Mouse (Mus musculus) erythroid progenitor cell, adult 5-6 weeks (primary cell): ENCODE results near the gene Rbm14. TPM values are rescaled to one million over a fixed set of nuclear protein-coding genes. Genes with fewer than 3 reads are reported as not detected.
"Not testable (repeated sequence)": the region's sequence is repeated elsewhere in the genome, so short reads cannot be mapped to it uniquely, and the experiment has no call there.

Experiments used
- ATAC-seq: replicated peaks from 2 replicates; pipeline ENCODE4 v1.8.0; 2016; ENCODE audit warnings: moderate number of reproducible peaks, mild to moderate bottlenecking, moderate TSS enrichment, inconsistent platforms; ENCODE audit not compliant: poor library complexity, low FRiP score, severe bottlenecking
- total RNA-seq, 2 experiments: library from RNA; stranded (forward) in 1 of 2; stranded (reverse) in 1 of 2; fragments of 150-400 nt in 1 of 2; fragments of 186-747, 209-891 nt in 1 of 2; gene quantifications; 2 replicates each; pipeline versions ENCODE4 v1.2.3 to v1.2.4; 2015 to 2017; ENCODE audit warnings: low replicate concordance in 2 of 2

Gene Rbm14
- total RNA-seq, 2 experiments from 2014 or later, result 27.9 to 28.1 TPM

- ATAC-seq, result no peak
These were observed 5.9 kb upstream of the Rbm14 start for GRCm38 (mm10) chr19:4817182-4817835.

GRCm38 (mm10) chr19:4813015-4813414, 1.6 kb upstream of the Rbm14 start:
- no peak for ATAC-seq

- not testable (repeated sequence) for ATAC-seq
These were observed 1.0 kb upstream of the Rbm14 start for GRCm38 (mm10) chr19:4812334-4812949.

GRCm38 (mm10) chr19:4811909-4812242, 442 bp upstream of the Rbm14 start:
- no peak for ATAC-seq

DNA sequence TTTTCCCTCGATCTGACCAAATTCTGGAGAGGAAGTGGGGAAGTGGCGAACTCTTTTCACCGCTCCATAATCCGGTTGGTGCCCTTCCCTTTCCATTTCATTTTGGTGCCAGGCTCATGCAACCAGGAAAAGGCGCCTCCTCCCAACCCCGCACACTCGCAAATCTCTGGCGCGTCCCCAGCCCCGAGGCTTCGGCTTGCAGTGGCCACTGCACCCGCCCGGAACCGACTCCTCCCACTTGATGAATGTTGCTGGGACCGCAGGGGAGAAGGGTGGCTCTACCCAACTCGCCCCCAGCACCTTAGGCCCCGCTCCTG, 730 bp downstream of the Rbm14 start:
- peak; percentile 50; the same call in 1 of the 2 replicates for ATAC-seq

- no peak for ATAC-seq
These were observed 1.1 kb downstream of the Rbm14 start for GRCm38 (mm10) chr19:4810309-4810708.

DNA sequence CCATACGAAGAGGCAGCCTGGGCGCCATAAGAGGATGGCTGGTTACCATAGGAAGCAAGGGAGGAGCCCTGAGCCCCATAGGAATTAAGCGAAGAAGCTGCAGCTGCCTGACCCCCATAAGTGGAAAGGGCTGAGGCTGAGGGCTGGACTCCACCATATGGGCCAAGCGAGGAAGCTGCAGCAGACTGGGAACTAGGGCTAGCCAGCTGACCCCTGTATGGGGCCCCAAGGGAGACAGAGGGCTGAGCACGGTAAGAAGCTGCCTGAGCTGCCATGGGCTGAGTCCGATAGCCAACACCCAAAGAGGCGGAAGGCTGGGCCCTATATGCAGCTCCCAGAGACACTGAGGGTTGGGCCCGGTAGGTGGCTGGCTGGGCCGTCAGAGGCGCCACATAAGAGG, 8.2 kb downstream of the Rbm14 start:
- ATAC-seq, result no peak

GRCm38 (mm10) chr19:4802691-4803091, 8.7 kb downstream of the Rbm14 start:
- ATAC-seq, result no peak

DNA sequence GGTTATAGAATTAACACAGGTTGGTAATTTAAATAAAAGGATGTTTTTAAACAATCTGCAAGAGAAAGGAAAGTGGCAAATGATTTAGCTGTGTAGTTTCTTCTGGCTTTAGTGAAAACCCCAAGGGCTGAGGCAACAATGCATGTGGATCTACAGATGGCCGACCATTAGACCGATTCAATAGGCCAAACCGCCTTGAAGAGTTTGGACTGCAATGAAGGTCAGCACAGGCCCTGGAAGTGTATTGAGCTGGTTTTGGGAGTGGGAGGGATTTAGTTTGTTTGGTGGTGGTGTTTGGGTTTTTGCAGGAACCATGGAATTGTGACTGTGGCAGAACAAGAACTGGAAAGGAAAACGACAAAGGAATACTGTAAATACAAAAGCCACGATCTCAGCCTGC, 12.4 kb downstream of the Rbm14 start:
- ATAC-seq, result no peak

DNA sequence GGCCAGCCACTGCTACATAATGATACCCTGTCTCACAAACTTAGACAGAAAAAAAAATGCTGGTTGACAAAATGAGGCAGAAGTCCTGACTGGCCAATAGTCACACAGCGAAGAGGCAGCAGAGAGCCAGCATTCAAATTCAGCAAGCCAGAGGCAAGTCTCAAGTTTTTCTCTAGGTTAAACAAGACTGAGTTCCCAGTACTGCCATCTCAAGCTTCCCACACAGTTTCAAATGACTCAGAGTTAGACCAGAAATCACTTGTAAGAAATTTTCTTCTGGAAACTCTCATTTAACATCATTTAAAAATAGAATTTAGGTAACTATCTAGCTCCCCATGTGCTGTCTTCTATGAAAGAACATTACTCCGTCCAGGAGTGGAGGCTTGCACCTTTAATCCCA, 13.6 kb downstream of the Rbm14 start:
- ATAC-seq, result no peak

DNA sequence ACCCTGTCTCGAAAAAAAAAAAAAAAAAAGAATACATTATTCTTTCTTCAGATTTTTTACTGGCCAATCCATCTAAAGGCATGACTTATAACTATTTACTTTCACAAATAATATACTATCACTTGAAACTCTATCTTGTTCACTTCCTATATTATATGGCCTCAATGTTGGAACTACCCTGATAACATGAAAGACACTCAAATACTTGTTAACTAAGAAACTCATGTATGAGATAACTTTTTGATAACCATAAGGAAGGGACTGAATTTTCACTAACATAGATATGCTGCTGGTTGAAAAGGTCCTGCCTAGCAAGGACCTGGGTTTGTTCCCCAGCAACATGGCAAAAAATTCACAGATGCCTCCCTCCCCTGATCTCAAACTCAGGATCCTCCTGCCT, 15.5 kb downstream of the Rbm14 start:
- no peak for ATAC-seq

DNA sequence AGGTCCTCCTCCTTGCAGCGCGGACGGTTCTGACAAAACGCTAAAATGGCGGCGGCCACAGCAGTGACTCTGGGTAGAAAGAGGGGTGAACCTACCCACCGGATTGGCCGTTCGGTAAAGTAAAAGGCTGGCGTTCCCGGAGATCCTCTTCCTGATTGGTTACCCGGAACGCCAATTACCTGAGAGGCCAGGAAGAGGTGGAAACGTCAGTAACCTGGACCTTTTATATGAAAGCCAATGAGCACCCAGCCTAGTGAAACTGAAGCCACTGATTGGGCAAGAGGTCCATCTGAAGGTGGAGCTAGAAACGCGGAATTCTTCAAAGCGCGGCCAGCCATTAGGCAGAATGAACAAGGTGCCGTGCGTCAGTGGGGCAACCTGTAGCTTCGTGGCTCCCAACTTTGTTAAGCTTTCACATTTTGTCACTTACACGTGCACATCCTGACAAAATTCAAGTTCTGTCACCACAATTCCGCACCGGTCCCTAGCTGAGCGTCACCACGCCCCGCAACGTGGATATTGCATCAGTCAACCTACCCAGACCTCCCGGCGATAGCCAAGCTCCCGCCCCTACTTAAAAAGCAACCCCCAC, 17.5 kb downstream of the Rbm14 start, which contains the start of gene Rbm4:
Rbm4 (minus strand) TSS at position 71 of the 592 bp plus-strand sequence.
- ATAC-seq, result peak; percentile 97

GRCm38 (mm10) chr19:4793281-4793830, 18.1 kb downstream of the Rbm14 start:
- peak; percentile 37 for ATAC-seq

DNA sequence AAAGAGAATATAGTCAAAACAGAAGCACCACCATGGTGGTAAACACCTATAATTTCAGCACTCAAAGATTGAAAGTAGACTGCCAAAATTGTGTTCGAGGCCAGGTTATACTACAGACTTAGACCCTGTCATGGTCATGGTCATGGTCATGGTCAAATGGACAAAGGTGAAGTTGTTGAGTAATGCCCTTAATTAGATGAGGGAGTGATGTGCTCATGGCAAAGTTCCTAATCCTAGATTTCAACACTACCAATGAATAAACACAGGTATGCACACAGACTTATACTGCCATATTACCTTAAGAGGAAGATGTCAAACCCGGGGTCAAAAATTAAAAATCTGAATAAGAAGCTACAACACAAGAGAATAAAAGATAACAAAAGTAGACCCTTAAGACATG, 25.1 kb downstream of the Rbm14 start:
- no peak for ATAC-seq

DNA sequence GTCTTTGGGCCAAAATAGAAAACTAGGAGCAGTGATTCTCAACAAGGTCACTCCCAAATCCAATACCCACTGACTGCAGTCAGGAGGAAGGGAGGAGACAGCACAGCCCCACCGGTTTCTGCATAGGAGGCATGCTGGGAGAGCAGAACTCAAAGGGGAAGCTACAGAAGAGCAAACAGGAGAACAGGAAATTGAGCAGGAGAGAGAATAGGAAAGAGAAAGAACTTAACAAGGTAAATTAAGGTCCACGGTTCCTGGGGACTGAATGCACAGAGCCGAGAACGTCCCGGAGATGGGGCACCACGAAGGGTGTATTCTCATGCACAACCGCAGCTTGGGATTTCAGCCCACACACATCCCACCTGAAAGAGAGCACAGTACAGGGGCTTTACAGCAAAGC, 26.2 kb downstream of the Rbm14 start:
- ATAC-seq, result no peak

DNA sequence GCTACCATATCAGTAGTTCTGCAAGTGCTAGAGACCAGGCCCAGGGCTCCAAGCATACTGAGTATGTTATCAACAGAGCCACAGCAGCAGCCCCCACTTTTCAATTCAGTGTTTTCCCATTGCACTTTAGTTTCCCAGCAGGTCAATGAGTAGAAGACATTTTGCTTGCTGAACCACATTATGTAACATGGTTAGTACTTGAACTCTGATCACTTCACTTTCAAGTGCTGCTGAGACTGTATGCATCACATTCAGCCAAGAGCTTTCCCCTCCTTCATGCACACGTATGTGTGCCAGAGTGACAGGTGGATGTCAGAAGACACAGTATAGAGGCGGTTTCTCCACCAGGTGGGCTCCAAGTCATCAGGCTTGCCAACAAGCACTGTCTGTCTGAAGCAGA, 28.5 kb downstream of the Rbm14 start:
- ATAC-seq, result no peak

DNA sequence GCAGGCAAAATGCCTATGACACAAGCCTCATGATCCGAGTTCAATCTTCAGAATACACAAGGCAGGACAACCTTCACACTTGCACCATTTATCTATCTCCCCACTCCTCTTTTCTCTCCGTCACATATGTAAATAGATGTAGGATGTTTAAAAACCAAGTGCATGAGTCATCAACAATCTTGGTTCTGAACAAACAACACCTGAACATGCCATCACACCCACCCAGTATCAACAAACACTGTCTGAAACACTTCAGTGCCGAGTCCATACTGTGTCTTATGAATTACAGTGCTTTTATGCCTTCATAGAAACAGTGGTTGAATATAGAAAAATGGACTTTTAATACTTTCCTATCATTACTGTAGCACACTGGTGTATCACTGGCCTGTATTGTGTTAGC, 38.6 kb downstream of the Rbm14 start:
- ATAC-seq, result no peak

DNA sequence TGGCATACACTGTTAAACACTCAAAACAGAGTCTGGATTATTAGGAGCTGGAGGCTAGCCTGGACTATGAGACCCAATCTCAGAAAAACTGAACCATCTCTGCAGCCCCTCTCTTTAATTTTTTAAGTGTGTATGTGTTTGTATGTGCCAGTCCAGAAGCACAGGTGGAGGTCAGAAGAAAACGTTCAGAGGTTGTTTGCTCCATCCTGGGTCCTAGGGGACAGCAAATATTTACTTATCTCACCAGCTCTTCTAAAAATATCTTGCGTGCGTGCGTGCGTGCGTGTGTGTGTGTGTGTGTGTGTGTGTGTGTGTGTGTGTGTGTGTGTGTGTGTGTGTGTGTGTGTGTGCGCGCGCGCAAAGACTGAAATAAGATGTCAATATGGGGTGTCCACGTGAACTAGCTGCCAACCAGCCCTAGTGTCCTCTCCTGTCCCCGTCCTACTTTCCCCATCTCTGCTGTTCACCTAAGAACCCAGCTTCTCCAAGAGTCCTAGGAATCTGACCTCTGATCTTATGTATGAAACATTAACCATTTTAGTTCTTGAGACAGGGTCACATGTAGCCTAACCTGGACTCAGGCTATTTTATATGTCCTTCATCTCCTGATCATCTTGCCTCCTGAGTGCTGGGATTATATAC, 43.8 kb downstream of the Rbm14 start:
- no peak for ATAC-seq

DNA sequence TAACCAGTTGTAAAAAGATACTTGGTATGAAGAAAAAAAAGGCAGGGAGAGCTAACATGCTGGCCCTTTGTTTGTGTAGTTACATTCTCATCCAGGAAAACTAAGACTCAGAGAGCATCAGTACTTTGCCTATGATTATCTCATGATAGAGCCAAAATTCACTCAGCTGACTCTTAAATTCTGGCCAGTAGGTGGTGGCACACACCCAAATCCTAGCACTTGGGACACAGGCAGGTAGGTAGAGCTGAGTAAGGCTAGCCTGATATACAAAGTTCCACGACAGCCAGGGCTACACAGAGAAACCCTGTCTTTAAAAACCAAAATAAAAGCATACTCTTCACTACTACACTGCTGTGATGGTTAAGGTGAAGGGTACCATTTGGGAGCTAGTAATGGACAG, 48.6 kb downstream of the Rbm14 start:
- ATAC-seq, result 0 out of 2 replicates have a peak, but pooled peaks have one; percentile 21

- not testable (repeated sequence) for ATAC-seq
These were observed 50.9 kb downstream of the Rbm14 start for GRCm38 (mm10) chr19:4760544-4760943.

- ATAC-seq, result no peak
These were observed 54.5 kb downstream of the Rbm14 start for GRCm38 (mm10) chr19:4756921-4757320.
